Mouse (Mus musculus): ENCODE measurements at regions not wholly inside any gene's neighbourhood (a gene's known extent, or its start where the extent isn't known, plus 50 kb on each side); places are given as distances from the start of the nearest gene placed in this dataset.

GRCm38 (mm10) chr5:82288069-82288845 is 1066.7 kb downstream of the Tecrl start:
- Histone ChIP-seq H3K9me3 (ENCODE audit: low read length) (no peaks in the 10 kb centered on the region), H3K4me3 (ENCODE audit: low read depth, low read length) (no peak overlapping the region), H3K27ac (ENCODE audit: low read length) (no peak overlapping the region), H3K4me2 (replicated peaks; ENCODE audit: low read depth, low read length) (no peak overlapping the region), H3K9ac (replicated peaks; ENCODE audit: low read depth) (no peak overlapping the region), H3K36me3 (ENCODE audit: insufficient read depth, low read length) (no peaks in the 10 kb centered on the region), H3K27me3 (replicated peaks; ENCODE audit: insufficient read depth, low read length) (no peaks in the 10 kb centered on the region), H3K4me1 (ENCODE audit: insufficient read depth, low read depth, low read length) (no peaks in the 10 kb centered on the region)
- DNase-seq (ENCODE audit: low spot score) (no peak), ATAC-seq (no peak)
- WGBS, result 54% methylated on average over 5 of the region's 5 CpGs
- TF ChIP-seq EP300 (IDR thresholded peaks at IDR 0.05), result no peak
- TF ChIP-seq CTCF (IDR thresholded peaks at IDR 0.05), result no peak

- WGBS, result 86% methylated on average over 3 of the region's 3 CpGs
- H3K4me1 ChIP-seq (ENCODE audit: insufficient read depth, low read depth, low read length), result no peaks in the 10 kb centered on the region
- H3K27me3 ChIP-seq (replicated peaks; ENCODE audit: insufficient read depth, low read length), result no peaks in the 10 kb centered on the region
- no peaks in the 10 kb centered on the region for H3K36me3 ChIP-seq (ENCODE audit: insufficient read depth, low read length)
- no peak for DNase-seq (ENCODE audit: low spot score)
- H3K9ac ChIP-seq (replicated peaks; ENCODE audit: low read depth), result no peak overlapping the region
- no peak for ATAC-seq
- TF ChIP-seq EP300 (IDR thresholded peaks at IDR 0.05), result no peak
- no peak overlapping the region for H3K4me3 ChIP-seq (ENCODE audit: low read depth, low read length)
- no peak overlapping the region for H3K27ac ChIP-seq (ENCODE audit: low read length)
- no peak overlapping the region for H3K4me2 ChIP-seq (replicated peaks; ENCODE audit: low read depth, low read length)
- H3K9me3 ChIP-seq (ENCODE audit: low read length), result no peaks in the 10 kb centered on the region
Measured at GRCm38 (mm10) chr5:82253356-82254104, 1101.5 kb downstream of the Tecrl start.

GRCm38 (mm10) chr5:82226329-82226728 is 1128.7 kb downstream of the Tecrl start:
- DNase-seq (ENCODE audit: low spot score) (no peak), ATAC-seq (no peak)
- H3K9ac ChIP-seq (replicated peaks; ENCODE audit: low read depth), result no peak overlapping the region
- no peak for TF ChIP-seq CTCF (IDR thresholded peaks at IDR 0.05)
- no peak for TF ChIP-seq EP300 (IDR thresholded peaks at IDR 0.05)
- no peaks in the 10 kb centered on the region for H3K9me3 ChIP-seq (ENCODE audit: low read length)
- H3K4me1 ChIP-seq (ENCODE audit: insufficient read depth, low read depth, low read length), result no peaks in the 10 kb centered on the region
- no peaks in the 10 kb centered on the region for H3K27me3 ChIP-seq (replicated peaks; ENCODE audit: insufficient read depth, low read length)
- WGBS, result 88% methylated on average over 3 of the region's 3 CpGs
- no peak overlapping the region for H3K4me3 ChIP-seq (ENCODE audit: low read depth, low read length)
- no peaks in the 10 kb centered on the region for H3K36me3 ChIP-seq (ENCODE audit: insufficient read depth, low read length)
- H3K4me2 ChIP-seq (replicated peaks; ENCODE audit: low read depth, low read length), result no peak overlapping the region
- H3K27ac ChIP-seq (ENCODE audit: low read length), result no peak overlapping the region

GRCm38 (mm10) chr5:82223622-82224021 is 1131.4 kb downstream of the Tecrl start:
- no peaks in the 10 kb centered on the region for H3K36me3 ChIP-seq (ENCODE audit: insufficient read depth, low read length)
- H3K4me2 ChIP-seq (replicated peaks; ENCODE audit: low read depth, low read length), result no peak overlapping the region
- 65% methylated on average over 2 of the region's 2 CpGs for WGBS
- TF ChIP-seq EP300 (IDR thresholded peaks at IDR 0.05) (no peak), CTCF (IDR thresholded peaks at IDR 0.05) (no peak)
- no peak overlapping the region for H3K4me3 ChIP-seq (ENCODE audit: low read depth, low read length)
- DNase-seq (ENCODE audit: low spot score) (no peak), ATAC-seq (no peak)
- no peak overlapping the region for H3K9ac ChIP-seq (replicated peaks; ENCODE audit: low read depth)
- no peaks in the 10 kb centered on the region for H3K27me3 ChIP-seq (replicated peaks; ENCODE audit: insufficient read depth, low read length)
- no peaks in the 10 kb centered on the region for H3K4me1 ChIP-seq (ENCODE audit: insufficient read depth, low read depth, low read length)
- H3K27ac ChIP-seq (ENCODE audit: low read length), result no peak overlapping the region
- H3K9me3 ChIP-seq (ENCODE audit: low read length), result no peaks in the 10 kb centered on the region

- Histone ChIP-seq H3K27me3 (replicated peaks; ENCODE audit: insufficient read depth, low read length) (no peaks in the 10 kb centered on the region), H3K9ac (replicated peaks; ENCODE audit: low read depth) (no peak overlapping the region), H3K4me3 (ENCODE audit: low read depth, low read length) (no peak overlapping the region), H3K27ac (ENCODE audit: low read length) (no peak overlapping the region), H3K9me3 (ENCODE audit: low read length) (no peaks in the 10 kb centered on the region), H3K4me2 (replicated peaks; ENCODE audit: low read depth, low read length) (no peak overlapping the region), H3K4me1 (ENCODE audit: insufficient read depth, low read depth, low read length) (no peaks in the 10 kb centered on the region), H3K36me3 (ENCODE audit: insufficient read depth, low read length) (no peaks in the 10 kb centered on the region)
- TF ChIP-seq CTCF (IDR thresholded peaks at IDR 0.05), result no peak
- TF ChIP-seq EP300 (IDR thresholded peaks at IDR 0.05), result no peak
- WGBS, result 53% methylated on average over 3 of the region's 3 CpGs
- no peak for ATAC-seq
- no peak for DNase-seq (ENCODE audit: low spot score)
Measured at GRCm38 (mm10) chr5:82203606-82204005, 1151.4 kb downstream of the Tecrl start.

All from lung, postnatal 0 days (tissue).